Mouse (Mus musculus): ENCODE data around the gene Rasl12.

DNA sequence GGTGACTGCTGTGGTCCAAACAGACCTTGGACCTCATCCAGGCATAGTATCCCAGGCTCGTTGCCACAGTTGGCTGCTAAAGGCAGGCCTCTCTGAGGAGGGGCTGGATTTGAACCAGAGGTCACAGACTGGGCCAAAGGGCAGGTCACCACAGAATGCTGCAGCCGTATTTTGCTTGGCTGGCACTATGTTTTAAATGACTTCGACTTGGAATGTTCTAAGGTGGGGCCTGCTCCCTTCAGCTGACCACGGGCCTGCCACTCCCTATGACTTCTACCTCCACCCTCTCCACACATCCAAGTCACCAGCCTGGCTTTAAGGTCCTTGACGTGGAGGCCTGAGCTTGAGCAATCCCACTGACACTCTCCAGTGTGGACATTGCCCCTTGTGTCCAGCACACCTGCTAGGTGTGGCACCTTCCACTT lies 10.6 kb downstream of the Rasl12 start:
- TF ChIP-seq CTCF (conservative IDR thresholded peaks at IDR 0.05; ENCODE audit: low read length) (no peak), NANOG (IDR thresholded peaks at IDR 0.05; ENCODE audit: borderline replicate concordance, low read length) (no peak), POU5F1 (IDR thresholded peaks at IDR 0.05; ENCODE audit: borderline replicate concordance, low read length) (no peak)
